Mouse (Mus musculus): ENCODE measurements around the gene Epb41l5. TPM values are rescaled to one million over a fixed set of nuclear protein-coding genes. Genes with fewer than 3 reads are reported as not detected.
A peak's percentile ranks its signal among the peaks of the same experiment; 100 is the strongest.

Epb41l5 gene
- total RNA-seq, 2 experiments from 2014 or later: 2.7 to 5.6 TPM

DNA sequence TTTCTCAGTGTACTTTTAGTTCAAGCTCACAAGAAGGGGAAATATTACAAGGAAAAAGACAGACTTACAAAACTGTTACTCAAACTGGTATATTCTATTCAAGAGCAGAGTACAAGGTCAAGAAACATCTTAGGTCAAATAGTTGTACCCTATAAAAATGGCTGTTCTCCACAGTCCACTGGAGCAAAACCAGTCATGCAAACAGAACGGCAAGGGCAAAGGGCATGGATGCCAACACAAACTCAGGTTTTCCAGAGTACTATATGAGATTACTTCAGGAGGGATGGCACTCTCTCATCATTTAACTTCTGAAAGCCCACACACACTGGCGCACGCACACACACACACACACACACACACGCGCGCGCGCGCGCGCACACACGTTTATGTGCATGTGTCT, 46.4 kb downstream of the Epb41l5 start:
- intact Hi-C loops (cut with DNase I): no loop called here
- DNase-seq: no peak

- intact Hi-C loops (cut with DNase I): no loop called here
- no peak for DNase-seq
Observed at GRCm38 (mm10) chr1:119598855-119599254, 49.9 kb downstream of the Epb41l5 start.

- intact Hi-C loops (cut with DNase I): no loop called here
Observed at GRCm38 (mm10) chr1:119596954-119597480, 51.8 kb downstream of the Epb41l5 start.

GRCm38 (mm10) chr1:119590041-119590440, 58.8 kb downstream of the Epb41l5 start:
- intact Hi-C loops (cut with DNase I): no loop called here
- peak; percentile 23 to 42 for DNase-seq

More at GRCm38 (mm10) chr1:119596954-119597480, 51.8 kb downstream of the Epb41l5 start:
- no peak for DNase-seq

- intact Hi-C loops (cut with DNase I): no loop called here
- DNase-seq: no peak
Observed at GRCm38 (mm10) chr1:119584974-119585373, 63.8 kb downstream of the Epb41l5 start.

- no peak for DNase-seq
- intact Hi-C loops (cut with DNase I): no loop called here
Observed at GRCm38 (mm10) chr1:119570134-119570533, 78.7 kb downstream of the Epb41l5 start.

- intact Hi-C loops (cut with DNase I): no loop called here
- DNase-seq: no peak
Observed at GRCm38 (mm10) chr1:119565531-119565930, 83.3 kb downstream of the Epb41l5 start.

DNA sequence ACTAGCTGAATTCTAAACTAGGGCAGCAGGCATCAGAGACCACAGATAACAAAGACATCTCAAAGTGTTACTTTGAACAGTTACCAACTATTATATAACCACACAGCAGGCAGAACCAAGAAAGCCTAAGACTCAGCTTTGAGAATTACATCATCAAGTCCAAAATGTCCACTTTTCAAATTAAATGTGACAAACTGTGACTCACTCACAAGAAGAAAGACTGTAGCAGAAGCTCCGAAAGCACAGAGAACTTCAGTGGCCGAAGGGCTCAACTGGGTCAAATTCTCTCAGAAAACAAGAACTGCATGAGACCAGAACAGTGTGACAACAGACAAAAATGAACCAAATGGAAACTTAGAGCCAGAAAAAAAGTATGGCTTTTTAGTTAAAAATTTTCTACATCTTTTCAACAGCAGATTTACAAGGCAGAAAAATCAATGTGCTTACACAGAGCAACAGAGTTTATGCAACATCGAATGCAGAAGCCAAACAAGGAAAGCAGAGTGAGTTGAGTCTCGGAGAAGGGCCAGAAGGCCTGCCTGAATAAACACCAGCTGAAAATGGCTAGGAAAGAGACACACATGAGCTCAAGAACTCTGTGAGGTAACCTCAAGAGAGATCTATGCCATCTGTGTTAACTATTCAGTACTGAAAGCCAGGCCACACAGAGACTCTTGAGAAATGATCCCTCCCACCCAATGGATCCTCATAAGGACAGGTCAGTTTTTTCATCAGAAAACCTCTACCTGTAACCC, 91.0 kb downstream of the Epb41l5 start:
- no peak for DNase-seq
- intact Hi-C loops (cut with DNase I): no loop called here

- peak in 1 of 2 experiments; percentile 15 for DNase-seq
- intact Hi-C loops (cut with DNase I): no loop called here
Observed at GRCm38 (mm10) chr1:119555651-119556050, 93.1 kb downstream of the Epb41l5 start.

- no peak for DNase-seq
- intact Hi-C loops (cut with DNase I): no loop called here
Observed at GRCm38 (mm10) chr1:119551651-119552050, 97.1 kb downstream of the Epb41l5 start.

DNA sequence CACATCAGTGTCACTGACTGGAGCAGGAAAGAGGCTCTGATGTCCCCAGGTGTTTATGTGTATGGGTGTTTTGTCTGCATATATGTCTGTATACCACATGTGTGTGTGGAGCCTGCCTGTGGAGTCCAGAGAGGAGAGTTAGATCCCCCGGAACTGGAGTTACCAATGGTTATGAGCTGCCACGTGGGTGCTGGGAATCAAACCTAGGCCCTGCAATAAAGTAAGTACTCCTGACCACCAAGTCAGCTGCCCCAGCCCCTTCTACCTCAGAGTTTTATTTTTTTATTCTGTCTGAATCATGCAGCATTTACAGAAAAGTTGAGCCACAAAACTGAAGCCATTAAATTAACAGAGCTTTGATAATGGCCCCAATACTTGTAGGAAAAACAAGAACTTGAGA, 98.7 kb downstream of the Epb41l5 start:
- DNase-seq: no peak
- intact Hi-C loops (cut with DNase I): no loop called here

GRCm38 (mm10) chr1:119549327-119549689, 99.5 kb downstream of the Epb41l5 start:
- no peak for DNase-seq
- intact Hi-C loops (cut with DNase I): loop anchor here (2.0 to 5.0 kb wide), 3 partner anchors 92 to 462 kb away; no protein-coding TSS in a partner anchor

DNA sequence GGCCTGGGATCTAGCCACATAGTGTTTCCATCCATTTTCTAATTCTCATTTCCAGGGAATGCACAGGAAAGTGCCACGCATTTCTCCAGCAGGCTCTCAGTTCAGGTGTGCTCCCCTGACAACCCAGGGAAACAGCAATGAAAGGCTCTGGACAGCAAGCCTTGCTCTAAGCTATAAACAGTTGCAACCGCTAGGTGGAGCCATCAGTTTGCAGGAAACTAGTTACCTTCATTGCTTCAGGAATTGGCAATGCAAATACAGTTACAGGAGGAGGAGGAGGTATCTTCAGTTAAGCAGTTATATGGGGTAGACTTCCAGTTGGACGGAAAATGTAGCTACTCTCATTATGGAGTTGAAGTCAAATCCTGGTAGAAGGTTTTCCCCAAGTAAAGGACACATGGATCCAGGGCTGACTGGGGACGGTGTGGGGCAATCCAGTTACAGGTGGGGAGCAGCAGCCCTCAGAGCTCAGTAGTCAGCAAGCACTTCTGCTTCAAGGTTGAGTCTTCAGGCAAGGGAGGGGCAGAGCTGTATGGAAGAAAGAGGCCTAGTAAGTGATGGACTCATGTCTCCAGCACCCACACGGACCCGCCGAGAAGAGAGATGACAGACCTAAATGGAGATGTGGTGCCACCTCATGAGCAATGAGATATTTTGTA, 100.0 kb downstream of the Epb41l5 start:
- intact Hi-C loops (cut with DNase I): loop anchor here (1.0 to 5.0 kb wide), 4 partner anchors 91 to 461 kb away; no protein-coding TSS in a partner anchor
- peak; percentile 82 to 90 for DNase-seq

- intact Hi-C loops (cut with DNase I): loop anchor here (5.0 kb wide), 2 partner anchors 89 to 459 kb away; no protein-coding TSS in a partner anchor
- no peak for DNase-seq
Observed at GRCm38 (mm10) chr1:119546490-119546889, 102.3 kb downstream of the Epb41l5 start.

DNA sequence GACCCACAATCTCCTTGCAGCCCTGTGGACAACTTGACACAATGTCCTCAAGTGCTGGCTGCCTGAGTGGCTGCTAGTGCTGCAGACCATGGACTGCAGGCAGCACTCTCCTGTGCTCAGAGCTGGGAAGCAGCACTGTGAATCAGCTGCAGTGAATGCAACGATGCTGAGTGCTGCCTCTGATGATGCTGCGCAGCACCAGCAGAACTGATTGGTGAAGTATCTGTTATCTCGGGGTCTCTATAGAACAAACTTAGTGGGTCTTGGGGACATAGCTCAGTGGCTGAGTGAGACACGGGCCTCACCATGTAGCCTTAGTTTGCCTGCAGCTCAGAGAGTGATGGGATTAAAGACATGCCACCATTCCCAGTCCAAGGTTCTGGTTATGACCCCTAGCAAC, 103.1 kb downstream of the Epb41l5 start:
- DNase-seq: no peak
- intact Hi-C loops (cut with DNase I): loop anchor here (5.0 kb wide), 2 partner anchors 88 to 458 kb away; no protein-coding TSS in a partner anchor

- no peak for DNase-seq
- intact Hi-C loops (cut with DNase I): loop anchor here (5.0 kb wide), 2 partner anchors 88 to 458 kb away; no protein-coding TSS in a partner anchor
Observed at GRCm38 (mm10) chr1:119545164-119545563, 103.6 kb downstream of the Epb41l5 start.

- intact Hi-C loops (cut with DNase I): loop anchor here (5.0 kb wide), 2 partner anchors 87 to 457 kb away; no protein-coding TSS in a partner anchor
Observed at GRCm38 (mm10) chr1:119544611-119545155, 104.1 kb downstream of the Epb41l5 start.

GRCm38 (mm10) chr1:119543316-119543715, 105.5 kb downstream of the Epb41l5 start:
- no peak for DNase-seq
- intact Hi-C loops (cut with DNase I): no loop called here

More at GRCm38 (mm10) chr1:119544611-119545155, 104.1 kb downstream of the Epb41l5 start:
- DNase-seq: no peak

DNA sequence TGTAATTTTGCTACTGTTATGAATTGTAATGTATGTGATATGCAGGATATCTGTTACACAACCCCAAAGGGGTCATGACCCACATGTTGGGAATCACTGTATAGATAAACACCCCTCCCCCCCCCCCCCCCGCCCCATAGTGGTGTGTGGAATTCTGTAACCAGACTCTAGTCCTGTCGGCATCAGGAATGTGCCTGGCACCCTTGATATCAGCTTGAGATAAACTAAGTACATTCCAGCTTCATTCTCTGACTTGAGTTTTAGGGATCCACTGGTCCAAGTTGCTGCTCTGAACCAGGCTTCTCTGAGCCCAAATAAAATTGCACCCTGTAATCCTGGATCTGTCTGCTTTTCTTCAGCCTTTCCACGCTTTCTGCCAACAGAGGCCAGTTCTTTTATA, 107.2 kb downstream of the Epb41l5 start:
- no peak for DNase-seq
- intact Hi-C loops (cut with DNase I): no loop called here

DNA sequence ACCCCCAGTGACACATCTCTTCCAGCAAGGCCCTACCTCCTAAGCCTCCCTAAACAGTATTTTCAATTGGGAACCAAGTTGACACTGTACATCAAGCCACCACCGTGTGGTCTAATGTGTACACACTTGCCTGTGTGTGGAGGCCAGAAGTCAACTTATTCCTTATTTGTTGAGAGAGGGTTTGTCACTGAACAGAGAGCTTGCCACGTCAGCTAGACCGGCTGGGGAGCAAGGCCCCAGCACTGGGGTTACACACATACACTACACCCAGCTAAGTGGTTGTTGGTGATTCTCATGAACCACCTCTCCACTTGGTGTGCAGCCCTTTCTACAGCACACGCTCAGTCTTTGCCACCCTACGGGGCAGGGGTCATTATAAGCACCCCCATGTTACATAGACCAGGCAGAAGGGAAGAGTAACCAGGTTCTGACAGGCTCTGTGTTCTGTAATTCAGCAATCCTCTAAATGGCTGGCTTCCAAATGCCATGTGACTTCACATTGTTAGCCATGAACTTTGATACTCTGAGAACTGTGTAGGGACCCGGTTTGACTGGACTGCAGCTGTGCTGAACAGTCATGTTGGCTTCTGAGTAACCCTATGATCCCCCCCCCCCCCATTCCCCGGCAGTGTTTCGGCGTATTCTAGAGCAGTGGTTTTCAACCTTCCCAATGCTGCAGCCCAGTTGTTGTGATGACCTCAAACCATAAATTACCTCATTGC, 107.8 kb downstream of the Epb41l5 start:
- no peak for DNase-seq
- intact Hi-C loops (cut with DNase I): no loop called here
